Mouse (Mus musculus) kidney, postnatal 10 days (tissue): ENCODE measurements around the gene Mki67.

Experiments
- DNase-seq: peaks from one replicate; pipeline ENCODE4 v3.0.0; 2021; ENCODE audit warnings: mixed read lengths

Gene Mki67

DNA sequence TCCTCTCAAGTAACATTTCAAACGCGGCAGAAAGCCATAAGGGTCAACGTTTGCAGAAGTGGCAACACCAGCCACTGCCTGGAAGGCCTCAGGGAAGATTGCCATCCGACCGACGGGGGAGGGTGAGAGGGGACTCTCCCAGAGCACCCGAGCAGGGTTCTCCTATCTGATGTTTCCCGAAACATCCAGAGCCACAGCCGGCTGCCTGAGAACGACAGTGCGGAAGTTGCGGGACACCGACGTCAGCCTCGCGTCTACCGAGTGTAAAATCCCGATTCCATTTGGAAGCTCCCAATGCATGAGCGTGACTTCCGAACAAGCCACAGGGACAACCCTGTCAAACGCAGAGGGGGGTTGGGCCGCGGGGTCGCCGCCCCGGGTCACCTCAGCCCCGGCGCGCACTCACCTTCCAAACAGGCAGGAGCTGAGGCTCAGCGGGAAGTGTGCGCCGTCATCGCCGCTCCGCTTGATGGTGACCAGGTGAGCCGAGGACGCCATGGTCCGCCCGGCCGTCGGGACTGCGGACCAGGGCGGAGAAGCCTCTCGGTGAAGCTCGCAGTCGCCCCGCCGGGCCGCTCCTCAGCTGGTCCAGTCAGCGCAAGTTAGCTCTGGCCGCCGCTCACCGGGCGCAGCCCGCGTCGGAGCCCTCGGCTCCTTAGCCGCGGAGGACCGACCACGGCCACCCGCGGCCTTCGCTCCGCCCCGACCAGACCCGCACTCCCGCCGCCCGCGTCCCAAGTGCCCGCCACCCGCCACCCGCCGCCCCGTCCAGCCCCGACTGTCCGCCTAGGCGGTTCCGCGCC is at the start of gene Mki67:
TSS of gene Mki67 (minus strand) at position 720 of the 803 bp plus-strand sequence.
- DNase-seq, result peak; percentile 59

DNA sequence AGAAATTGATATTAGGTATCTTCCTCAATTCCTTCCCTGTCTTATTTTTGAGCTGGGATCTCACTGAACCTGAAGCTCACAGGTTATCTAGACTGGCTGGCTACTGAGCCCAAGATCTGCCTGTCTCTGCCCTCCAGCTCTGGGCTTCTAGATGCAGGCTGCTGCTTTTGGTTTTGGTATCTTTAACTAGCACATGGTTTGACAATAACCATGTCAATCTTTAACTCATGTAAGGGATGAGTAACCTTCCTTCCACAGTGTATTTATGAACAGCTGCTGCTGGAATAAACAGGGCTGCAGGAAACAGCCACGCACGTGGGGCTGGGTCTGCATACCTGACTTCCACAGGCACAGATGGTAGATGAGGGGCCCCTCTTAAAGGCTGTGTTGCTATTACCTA is 47.1 kb upstream of the Mki67 start:
- DNase-seq, result no peak

GRCm38 (mm10) chr7:135758754-135759510 is 42.8 kb upstream of the Mki67 start:
- no peak for DNase-seq

DNA sequence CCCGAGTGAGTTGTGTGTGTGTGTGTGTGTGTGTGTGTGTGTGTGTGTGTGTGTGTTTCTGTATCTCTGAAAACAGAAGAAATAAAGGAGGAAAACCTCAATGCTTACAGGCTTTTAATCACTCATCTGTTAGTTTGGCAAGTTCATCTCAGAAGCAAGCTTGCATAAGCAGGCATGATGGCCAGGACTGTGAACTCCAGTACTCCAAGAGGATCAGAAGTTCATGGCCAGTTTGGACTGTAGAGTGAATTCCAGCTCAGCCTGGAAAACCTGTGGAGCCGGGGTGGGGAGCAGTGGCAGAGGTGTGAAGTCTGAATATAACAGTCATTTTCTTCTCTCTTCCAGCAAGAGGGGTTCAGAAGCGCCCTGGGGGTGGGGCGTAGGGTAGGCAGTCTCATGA is 42.0 kb upstream of the Mki67 start:
- DNase-seq, result no peak

- DNase-seq, result no peak
Measured at GRCm38 (mm10) chr7:135756984-135757586, 40.9 kb upstream of the Mki67 start.

- DNase-seq, result peak; percentile 41
Measured at GRCm38 (mm10) chr7:135748986-135749385, 32.8 kb upstream of the Mki67 start.

DNA sequence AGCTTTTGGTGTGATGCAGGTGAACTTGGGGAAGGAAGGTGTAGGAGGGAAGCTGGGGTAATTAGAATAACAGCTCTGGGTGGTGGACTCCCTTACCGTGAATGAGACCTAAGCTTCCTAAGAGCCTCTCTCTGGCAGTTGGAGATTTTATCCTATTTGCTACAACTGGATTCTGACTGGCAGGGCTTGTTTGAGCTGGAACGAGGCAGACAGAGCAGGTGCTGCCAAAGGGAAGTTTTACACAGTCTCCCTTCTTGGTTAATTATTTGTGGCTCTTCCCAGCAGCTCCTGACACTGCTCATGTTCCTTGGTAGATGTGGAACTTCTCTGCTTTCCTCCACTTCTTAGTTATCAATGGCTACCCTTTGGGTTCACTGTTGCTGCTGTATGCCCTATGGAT is 30.9 kb upstream of the Mki67 start:
- DNase-seq, result peak; percentile 73

GRCm38 (mm10) chr7:135746528-135746927 is 30.4 kb upstream of the Mki67 start:
- peak; percentile 40 for DNase-seq

GRCm38 (mm10) chr7:135745091-135745490 is 28.9 kb upstream of the Mki67 start:
- peak; percentile 67 for DNase-seq

- DNase-seq, result no peak
Measured at GRCm38 (mm10) chr7:135740453-135740852, 24.3 kb upstream of the Mki67 start.

- DNase-seq, result no peak
Measured at GRCm38 (mm10) chr7:135736581-135736886, 20.4 kb upstream of the Mki67 start.

GRCm38 (mm10) chr7:135735691-135736580 is 19.8 kb upstream of the Mki67 start:
- DNase-seq, result peak; percentile 89

DNA sequence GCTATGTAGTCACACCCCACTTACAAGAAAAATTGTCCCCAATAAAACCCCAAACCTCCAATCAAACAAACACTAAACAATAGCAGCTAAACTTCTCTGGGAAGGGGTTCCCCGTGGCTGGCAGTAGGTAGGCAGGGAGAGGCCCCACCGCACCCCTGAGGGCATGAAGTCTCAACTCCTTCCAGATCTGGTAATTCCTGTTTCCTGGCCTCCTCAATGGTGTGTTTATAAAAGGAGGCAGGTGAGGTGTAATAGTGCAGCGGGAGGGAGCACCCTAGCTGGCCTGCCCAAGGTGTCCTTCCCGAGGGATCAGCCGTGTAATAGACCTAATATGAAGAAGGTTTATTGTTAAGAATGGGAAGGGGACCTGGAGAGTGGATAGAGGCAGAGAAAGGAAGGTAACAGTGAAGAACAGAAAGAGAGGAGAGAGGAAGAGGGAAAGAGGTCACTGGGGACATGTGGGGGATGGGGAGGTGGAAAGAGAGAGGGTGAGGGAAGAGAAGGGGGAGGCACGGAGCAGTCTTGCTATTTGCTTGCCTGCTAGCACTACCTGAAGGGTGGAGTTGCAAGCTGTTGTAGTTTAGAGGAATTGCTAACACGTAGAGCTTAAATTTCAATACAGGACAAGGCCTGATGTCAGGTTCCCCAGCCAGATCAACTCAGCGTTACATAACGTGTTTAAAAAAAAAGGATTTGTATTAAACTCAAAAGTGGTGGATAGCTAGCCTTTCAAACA is 18.9 kb upstream of the Mki67 start:
- peak; percentile 25 for DNase-seq

DNA sequence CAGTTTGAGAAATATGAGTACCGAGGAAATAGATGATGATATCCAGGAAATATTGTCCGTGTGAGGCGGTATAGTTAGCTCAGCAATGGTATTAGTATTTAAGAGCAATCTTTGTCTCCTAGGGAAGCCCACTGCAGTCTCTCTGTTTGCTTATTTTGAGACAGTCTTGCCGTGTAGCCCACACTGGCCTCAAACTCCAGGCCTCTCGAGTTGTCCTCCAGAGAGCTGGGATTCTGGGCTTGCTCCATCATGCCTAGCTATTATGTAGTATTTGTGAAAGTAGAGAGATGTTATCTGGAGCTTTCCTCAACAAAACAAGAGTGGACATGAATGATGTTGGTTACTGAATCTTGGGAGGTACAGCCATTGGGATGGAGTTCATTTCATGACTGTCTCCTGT is 18.2 kb upstream of the Mki67 start:
- DNase-seq, result no peak

DNA sequence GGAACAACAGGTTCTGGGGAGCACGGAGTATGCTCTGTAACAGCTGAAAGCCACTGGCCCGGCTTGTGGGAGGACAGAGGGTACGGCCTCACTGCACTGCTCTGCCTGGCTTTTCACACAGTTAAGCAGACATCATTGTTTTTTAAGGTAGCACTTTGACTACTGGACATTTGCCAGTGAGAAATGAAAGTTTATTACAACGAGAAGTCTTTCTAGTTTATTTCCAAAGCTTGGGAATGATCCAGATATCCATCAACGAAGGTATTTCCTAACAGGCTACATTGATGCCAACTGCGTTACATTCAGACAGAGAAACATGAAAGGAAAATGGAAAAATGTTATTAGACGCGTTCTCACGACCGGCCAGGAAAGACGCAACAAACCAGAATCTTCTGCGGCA is 11.9 kb upstream of the Mki67 start:
- no peak for DNase-seq

DNA sequence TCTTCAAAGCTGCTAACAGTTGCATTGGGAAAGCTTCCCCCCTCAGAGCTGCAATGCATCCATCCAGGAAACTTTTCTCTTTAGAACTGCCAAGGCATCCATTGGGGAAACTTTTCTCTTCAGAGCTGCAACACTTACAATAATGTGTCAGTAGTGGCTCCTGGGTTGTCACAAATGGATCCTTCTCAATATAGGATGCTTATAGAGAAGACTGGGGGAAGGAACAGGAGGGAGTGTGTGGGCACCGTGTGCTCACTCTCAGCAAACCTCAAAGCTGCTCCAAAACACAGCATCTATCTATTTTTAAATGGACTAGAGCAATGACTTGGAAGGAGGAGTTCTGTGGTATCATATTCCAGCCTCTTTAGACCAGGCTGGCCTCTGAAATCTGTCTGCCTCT is 10.5 kb upstream of the Mki67 start:
- no peak for DNase-seq

- no peak for DNase-seq
Measured at GRCm38 (mm10) chr7:135723672-135724341, 7.6 kb upstream of the Mki67 start.

GRCm38 (mm10) chr7:135722011-135722838 is 6.1 kb upstream of the Mki67 start:
- DNase-seq, result no peak

DNA sequence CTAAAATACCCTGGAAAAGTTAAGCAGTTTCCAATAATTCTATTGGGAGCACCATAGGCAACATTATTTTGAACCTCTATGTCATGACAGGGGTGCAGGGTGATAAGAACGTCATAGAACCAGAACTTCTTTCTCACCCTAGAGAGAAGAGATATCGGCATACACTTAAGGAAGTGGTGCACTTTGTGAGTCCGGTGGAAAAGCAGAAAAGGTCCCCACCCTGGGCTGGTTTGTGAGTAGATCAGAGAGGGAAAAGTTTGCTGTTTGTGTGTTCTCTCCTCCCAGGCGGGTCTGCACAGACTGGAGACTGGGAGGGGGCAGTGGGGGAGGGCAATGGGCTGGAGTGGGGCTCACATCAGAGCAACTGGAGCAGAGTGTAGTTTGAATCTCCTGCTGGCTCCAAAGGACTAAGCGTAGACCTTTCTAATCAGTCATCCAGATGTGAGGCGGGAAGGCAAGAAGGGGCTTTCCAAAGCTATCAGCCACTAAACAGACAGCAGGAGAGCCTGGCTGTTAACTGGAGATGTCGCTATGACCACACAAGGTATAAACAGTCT is 5.4 kb upstream of the Mki67 start:
- DNase-seq, result no peak

- no peak for DNase-seq
Measured at GRCm38 (mm10) chr7:135716968-135717557, 902 bp upstream of the Mki67 start.
